ENCODE assay signal across 8 mouse cellular contexts in genomic region chr9:62368256-62368905, GRCm38 (mm10). TPM values are rescaled to one million over a fixed set of nuclear protein-coding genes. Genes with fewer than 3 reads are reported as not detected.
DNase-seq lines count a peak whose midpoint lies in the region; ATAC-seq and TF ChIP-seq lines count a peak whose summit lies in the region.

No protein-coding gene starts in this region.

- no peak overlapping the region for H3K4me2 ChIP-seq in midbrain, embryonic 11.5 days
- peak overlapping the region; percentile 1; the same call in 1 of the 2 replicates for H3K4me2 ChIP-seq in intestine, embryonic 15.5 days (replicated peaks)
- H3K4me2 ChIP-seq in stomach, embryonic 16.5 days (ENCODE audit: low read depth, low read length), result no peak overlapping the region

- H3K9ac ChIP-seq in midbrain, embryonic 11.5 days (ENCODE audit: low read length), result no peak overlapping the region
- H3K9ac ChIP-seq in intestine, embryonic 15.5 days, result no peak overlapping the region
- peak overlapping the region; percentile 34; the same call in 1 of the 2 replicates for H3K9ac ChIP-seq in stomach, embryonic 16.5 days (ENCODE audit: low read length)

- ATAC-seq in midbrain, embryonic 11.5 days (ENCODE audit: low FRiP score), result no peak
- peak; percentile 21; the same call in 1 of the 2 replicates for ATAC-seq in intestine, embryonic 15.5 days
- no peak for ATAC-seq in stomach, embryonic 16.5 days (ENCODE audit: insufficient read depth, low FRiP score)

- TF ChIP-seq CTCF in cerebellum, adult 2 months (IDR thresholded peaks at IDR 0.05; ENCODE audit: borderline replicate concordance, insufficient read depth, low read depth, low read length), result no peak

- no peak for TF ChIP-seq POLR2A in cerebellum, adult 2 months (IDR thresholded peaks at IDR 0.05; ENCODE audit: borderline replicate concordance, insufficient read depth, low read length)

- 22% methylated on average over 6 of the region's 6 CpGs for WGBS in cerebellum, adult 2 months
- 86% methylated on average over 6 of the region's 6 CpGs for WGBS in midbrain, embryonic 10.5 days
- 80% methylated on average over 6 of the region's 6 CpGs for WGBS in midbrain, embryonic 11.5 days
- 67% methylated on average over 6 of the region's 6 CpGs for WGBS in intestine, embryonic 15.5 days
- 73% methylated on average over 6 of the region's 6 CpGs for WGBS in stomach, embryonic 16.5 days

- no peaks in the 10 kb centered on the region for H3K27me3 ChIP-seq in cerebellum, adult 2 months (ENCODE audit: control insufficient read depth, insufficient read depth, low read length)
- no peaks in the 10 kb centered on the region for H3K27me3 ChIP-seq in midbrain, embryonic 10.5 days (ENCODE audit: low read depth, poor library complexity, severe bottlenecking)
- H3K27me3 ChIP-seq in midbrain, embryonic 11.5 days (ENCODE audit: control insufficient read depth, insufficient read depth, low read length), result no peaks in the 10 kb centered on the region
- no peaks in the 10 kb centered on the region for H3K27me3 ChIP-seq in intestine, embryonic 15.5 days (replicated peaks)
- no peaks in the 10 kb centered on the region for H3K27me3 ChIP-seq in stomach, embryonic 16.5 days (ENCODE audit: control insufficient read depth, insufficient read depth, low read length)

- DNase-seq in cerebellum, adult 2 months, result no peak
- no peak for DNase-seq in cerebellum, postnatal 4 days (ENCODE audit: low spot score in 2 of 2)
- DNase-seq in midbrain, embryonic 10.5 days (ENCODE audit: low spot score), result no peak
- no peak for DNase-seq in midbrain, embryonic 11.5 days (ENCODE audit: low spot score, missing footprints)
- DNase-seq in layer of hippocampus, adult 18-20 months (ENCODE audit: low spot score in 2 of 2), result no peak
- DNase-seq in adrenal gland, postnatal 25 days, result no peak

- peak overlapping the region; percentile 85; the same call in 1 of the 2 replicates for H3K27ac ChIP-seq in cerebellum, adult 2 months (ENCODE audit: insufficient read depth, low read length)
- peak overlapping the region; percentile 14; the same call in 1 of the 2 replicates for H3K27ac ChIP-seq in midbrain, embryonic 10.5 days (replicated peaks)
- no peak overlapping the region for H3K27ac ChIP-seq in midbrain, embryonic 11.5 days (ENCODE audit: low read depth, low read length)
- H3K27ac ChIP-seq in intestine, embryonic 15.5 days, result peak overlapping the region; percentile 6; the same call in 1 of the 2 replicates
- H3K27ac ChIP-seq in stomach, embryonic 16.5 days (ENCODE audit: low read length), result peak overlapping the region; percentile 48

- H3K9me3 ChIP-seq in midbrain, embryonic 10.5 days (replicated peaks), result no peaks in the 10 kb centered on the region
- no peaks in the 10 kb centered on the region for H3K9me3 ChIP-seq in midbrain, embryonic 11.5 days (ENCODE audit: control insufficient read depth, low read length)
- H3K9me3 ChIP-seq in intestine, embryonic 15.5 days, result no peaks in the 10 kb centered on the region
- H3K9me3 ChIP-seq in stomach, embryonic 16.5 days (replicated peaks; ENCODE audit: control insufficient read depth, low read length), result no peaks in the 10 kb centered on the region

- peaks cover 65% of the 10 kb centered on the region for H3K4me1 ChIP-seq in cerebellum, adult 2 months (ENCODE audit: control insufficient read depth, insufficient read depth, low read length)
- H3K4me1 ChIP-seq in midbrain, embryonic 10.5 days, result peaks cover 98% of the 10 kb centered on the region
- peaks cover 56% of the 10 kb centered on the region for H3K4me1 ChIP-seq in midbrain, embryonic 11.5 days (ENCODE audit: control insufficient read depth, insufficient read depth, low read length)
- H3K4me1 ChIP-seq in intestine, embryonic 15.5 days (replicated peaks), result peaks cover 85% of the 10 kb centered on the region
- H3K4me1 ChIP-seq in stomach, embryonic 16.5 days (ENCODE audit: control insufficient read depth, insufficient read depth, low read length), result peaks cover 77% of the 10 kb centered on the region

- H3K4me3 ChIP-seq in cerebellum, adult 2 months (replicated peaks; ENCODE audit: insufficient read depth, low read depth, low read length), result no peak overlapping the region
- H3K4me3 ChIP-seq in midbrain, embryonic 10.5 days, result no peak overlapping the region
- H3K4me3 ChIP-seq in midbrain, embryonic 11.5 days (ENCODE audit: low read depth, low read length), result no peak overlapping the region
- H3K4me3 ChIP-seq in intestine, embryonic 15.5 days (replicated peaks), result no peak overlapping the region
- H3K4me3 ChIP-seq in stomach, embryonic 16.5 days (replicated peaks; ENCODE audit: low read length), result no peak overlapping the region

- H3K36me3 ChIP-seq in midbrain, embryonic 10.5 days, result peaks cover 37% of the 10 kb centered on the region
- peaks cover 6% of the 10 kb centered on the region; the same call in 1 of the 2 replicates for H3K36me3 ChIP-seq in midbrain, embryonic 11.5 days (ENCODE audit: control insufficient read depth, insufficient read depth, low read length)
- peaks cover 2% of the 10 kb centered on the region; the same call in 1 of the 2 replicates for H3K36me3 ChIP-seq in intestine, embryonic 15.5 days
- H3K36me3 ChIP-seq in stomach, embryonic 16.5 days (ENCODE audit: control insufficient read depth, insufficient read depth, low read length), result no peaks in the 10 kb centered on the region

RNA-seq across cellular contexts. Expression of gene Anp32a, which starts 27.3 kb away (rescaled TPM):
- polyA plus RNA-seq in cerebellum, adult 2 months (2012; rRNA removed), result 421 and 445 TPM in 2 replicates
- polyA plus RNA-seq in midbrain, embryonic 10.5 days (2016; fragmentation: Nextera tagmentation; extraction: Ambion mirVana), result 237 and 298 TPM in 2 replicates
- polyA plus RNA-seq in midbrain, embryonic 11.5 days (2014; fragmentation: Nextera tagmentation; extraction: Ambion mirVana), result 194 and 220 TPM in 2 replicates
- 149 and 165 TPM in 2 replicates for polyA plus RNA-seq in intestine, embryonic 15.5 days (2015; fragmentation: Nextera tagmentation; extraction: Ambion mirVana)
- polyA plus RNA-seq in stomach, embryonic 16.5 days (2015; fragmentation: Nextera tagmentation; extraction: Ambion mirVana), result 117 and 125 TPM in 2 replicates
- total RNA-seq in layer of hippocampus, adult 18-20 months (2021), result 100 to 1,000 TPM; 318 to 326 TPM
- total RNA-seq in adrenal gland, postnatal 25 days (2021), result 271 and 320 TPM in 2 replicates
